Mouse (Mus musculus) layer of hippocampus, adult 8-10 months (tissue): Measurements from ENCODE around the gene Enpp3. TPM values are rescaled to one million over a fixed set of nuclear protein-coding genes. Genes with fewer than 3 reads are reported as not detected.

Experiments
- DNase-seq, 2 experiments: peaks; one replicate each; pipeline ENCODE4 v3.0.0; 2022; ENCODE audit warnings: low spot score in 2 of 2
- total RNA-seq, 4 experiments: library from RNA; stranded (reverse); gene quantifications; 2 replicates each; pipeline ENCODE4 v1.2.4; 2022

Gene Enpp3
- total RNA-seq, 4 experiments from 2014 or later, result 0.51 to 0.89 (median 0.78) TPM

GRCm38 (mm10) chr10:24765151-24765755 lies 77.4 kb downstream of the Enpp3 start:
- DNase-seq, result no peak

GRCm38 (mm10) chr10:24764640-24765039 lies 78.0 kb downstream of the Enpp3 start:
- no peak for DNase-seq

- no peak for DNase-seq
Observed at GRCm38 (mm10) chr10:24763257-24763656, 79.4 kb downstream of the Enpp3 start.

- no peak for DNase-seq
Observed at GRCm38 (mm10) chr10:24758326-24758915, 84.2 kb downstream of the Enpp3 start.

- DNase-seq, result no peak
Observed at GRCm38 (mm10) chr10:24754874-24755540, 87.6 kb downstream of the Enpp3 start.

GRCm38 (mm10) chr10:24754251-24754835 lies 88.3 kb downstream of the Enpp3 start:
- DNase-seq, result no peak

- no peak for DNase-seq
Observed at GRCm38 (mm10) chr10:24753536-24754250, 88.9 kb downstream of the Enpp3 start.

GRCm38 (mm10) chr10:24742950-24743487 lies 99.6 kb downstream of the Enpp3 start:
- no peak for DNase-seq

GRCm38 (mm10) chr10:24741229-24742198 lies 101.1 kb downstream of the Enpp3 start:
- no peak for DNase-seq

- DNase-seq, result no peak
Observed at GRCm38 (mm10) chr10:24739171-24739570, 103.5 kb downstream of the Enpp3 start.

- no peak for DNase-seq
Observed at GRCm38 (mm10) chr10:24738456-24738855, 104.2 kb downstream of the Enpp3 start.

- no peak for DNase-seq
Observed at GRCm38 (mm10) chr10:24735027-24735777, 107.4 kb downstream of the Enpp3 start.

- DNase-seq, result no peak
Observed at GRCm38 (mm10) chr10:24727478-24727877, 115.1 kb downstream of the Enpp3 start.

GRCm38 (mm10) chr10:24725197-24725596 lies 117.4 kb downstream of the Enpp3 start:
- DNase-seq, result no peak

Other genes starting within 250 kb of the Enpp3 start
- gene Ccn2, start 247.4 kb downstream of the Enpp3 start, total RNA-seq, result 10 to 100 TPM in 3 of 4 experiments, 1 to 10 TPM in 1; 9.8 to 18.3 (median 10.7) TPM
- 1 to 10 TPM; 3.7 to 5.7 (median 4.4) TPM for gene Enpp1, start 130.7 kb downstream of the Enpp3 start, total RNA-seq
- 10 to 100 TPM; 35.6 to 43.2 (median 38.1) TPM for gene Med23, start 27.2 kb upstream of the Enpp3 start, total RNA-seq
- under 1 TPM in 2 of 4 experiments, not detected in 2; 0.21 to 0.23 TPM for gene Arg1, start 84.7 kb upstream of the Enpp3 start, total RNA-seq